Mouse (Mus musculus) embryo, embryonic 10.5 days (tissue): ENCODE data around the gene Pecam1.
"Not testable (repeated sequence)": the region's sequence is repeated elsewhere in the genome, so short reads cannot be mapped to it uniquely, and the experiment has no call there.

Source experiments
- DNase-seq: peaks from one replicate; pipeline ENCODE4 v3.0.0-alpha.2; 2015; ENCODE audit warnings: low spot score

Pecam1 gene

GRCm38 (mm10) chr11:106770195-106770974, 20.0 kb upstream of the Pecam1 start:
- DNase-seq: peak; percentile 37

GRCm38 (mm10) chr11:106767516-106767915, 17.1 kb upstream of the Pecam1 start:
- no peak for DNase-seq

- no peak for DNase-seq
These were observed 16.3 kb upstream of the Pecam1 start for GRCm38 (mm10) chr11:106766611-106767162.

GRCm38 (mm10) chr11:106762800-106763185, 12.4 kb upstream of the Pecam1 start:
- DNase-seq: no peak

- peak; percentile 52 for DNase-seq
These were observed 11.8 kb upstream of the Pecam1 start for GRCm38 (mm10) chr11:106762139-106762799.

GRCm38 (mm10) chr11:106760511-106760910, 10.1 kb upstream of the Pecam1 start:
- no peak for DNase-seq

- DNase-seq: no peak
These were observed 8.6 kb upstream of the Pecam1 start for GRCm38 (mm10) chr11:106759028-106759427.

- DNase-seq: no peak
These were observed 5.2 kb upstream of the Pecam1 start for GRCm38 (mm10) chr11:106755583-106755982.

GRCm38 (mm10) chr11:106753314-106753713, 2.9 kb upstream of the Pecam1 start:
- DNase-seq: no peak

GRCm38 (mm10) chr11:106752103-106752502, 1.7 kb upstream of the Pecam1 start:
- no peak for DNase-seq

GRCm38 (mm10) chr11:106751039-106752018, 901 bp upstream of the Pecam1 start, which contains the start of gene Milr1:
Milr1 (plus strand) TSS chr11:106751226.
- DNase-seq: no peak

- not testable (repeated sequence) for DNase-seq
These were observed 789 bp downstream of the Pecam1 start for GRCm38 (mm10) chr11:106749557-106750120.

GRCm38 (mm10) chr11:106744949-106745348, 5.5 kb downstream of the Pecam1 start:
- no peak for DNase-seq

- DNase-seq: peak; percentile 76
These were observed 8.0 kb downstream of the Pecam1 start for GRCm38 (mm10) chr11:106742388-106742841.

GRCm38 (mm10) chr11:106741826-106742225, 8.6 kb downstream of the Pecam1 start:
- no peak for DNase-seq

GRCm38 (mm10) chr11:106741232-106741631, 9.2 kb downstream of the Pecam1 start:
- DNase-seq: peak; percentile 73

- DNase-seq: not testable (repeated sequence)
These were observed 9.7 kb downstream of the Pecam1 start for GRCm38 (mm10) chr11:106740724-106741123.

GRCm38 (mm10) chr11:106739116-106739515, 11.3 kb downstream of the Pecam1 start:
- no peak for DNase-seq

GRCm38 (mm10) chr11:106737178-106737621, 13.2 kb downstream of the Pecam1 start:
- DNase-seq: peak; percentile 56

- DNase-seq: no peak
These were observed 13.8 kb downstream of the Pecam1 start for GRCm38 (mm10) chr11:106736614-106737013.

- no peak for DNase-seq
These were observed 19.7 kb downstream of the Pecam1 start for GRCm38 (mm10) chr11:106730714-106731113.
